Mouse (Mus musculus) liver, embryonic 13.5 days (tissue): ENCODE results near the gene Srl. TPM values are rescaled to one million over a fixed set of nuclear protein-coding genes. Genes with fewer than 3 reads are reported as not detected.

Source experiments
- ATAC-seq: fragments of 200-750 bp; cut with Nextera tagmentation; 2 replicates; pipeline ENCODE4 v1.8.0; 2017; ENCODE audit warnings: low read depth, mild to moderate bottlenecking, moderate number of reproducible peaks, moderate library complexity
- DNase-seq: peaks from one replicate; pipeline ENCODE4 v3.0.0; 2022
- H3K27ac ChIP-seq: fragments of 300-500 bp; sonication (generic); 2 replicates; pipeline ENCODE4 v1.5.1; 2015; ENCODE audit warnings: moderate library complexity, mild to moderate bottlenecking, inconsistent platforms
- H3K27me3 ChIP-seq: fragments of 300-500 bp; sonication (generic); 2 replicates; pipeline ENCODE4 v1.6.1; 2015; ENCODE audit warnings: mild to moderate bottlenecking, inconsistent platforms
- H3K36me3 ChIP-seq: fragments of 300-500 bp; sonication (generic); 2 replicates; pipeline ENCODE4 v1.6.1; 2015; ENCODE audit warnings: mild to moderate bottlenecking, inconsistent platforms
- H3K4me1 ChIP-seq: fragments of 300-500 bp; sonication (generic); replicated peaks from 2 replicates; pipeline ENCODE4 v1.6.1; 2015; ENCODE audit warnings: inconsistent platforms
- H3K4me2 ChIP-seq: fragments of 300-500 bp; sonication (generic); 2 replicates; pipeline ENCODE4 v1.6.1; 2015; ENCODE audit warnings: inconsistent platforms, mild to moderate bottlenecking, moderate library complexity
- H3K4me3 ChIP-seq: fragments of 300-500 bp; sonication (generic); replicated peaks from 2 replicates; pipeline ENCODE4 v1.5.1; 2015; ENCODE audit warnings: mild to moderate bottlenecking, inconsistent platforms
- H3K9ac ChIP-seq: fragments of 300-500 bp; sonication (generic); 2 replicates; pipeline ENCODE4 v1.6.1; 2015; ENCODE audit warnings: mild to moderate bottlenecking, inconsistent platforms
- H3K9me3 ChIP-seq: fragments of 300-500 bp; sonication (generic); replicated peaks from 2 replicates; pipeline ENCODE4 v1.6.1; 2016; ENCODE audit warnings: inconsistent platforms
- WGBS: fragments of 180-500 bp; shearing (Covaris S2); methylation state at CpG from one replicate; pipeline ENCODE4 v1.1.7; 2015; ENCODE audit not compliant: insufficient replicate concordance; 5-methylcytosine and 5-hydroxymethylcytosine counted together
- polyA plus RNA-seq: library from polyadenylated mRNA; unstranded; fragments of >200 nt; fragmentation: Nextera tagmentation; extraction: Ambion mirVana; gene quantifications from 2 replicates; pipeline ENCODE4 v1.2.1, GENCODE M21; 2015

Srl gene
- polyA plus RNA-seq, 1 experiment from 2014 or later, result 3.2 TPM

GRCm38 (mm10) chr16:4464529-4465089, 77.0 kb downstream of the Srl start:
- H3K27ac ChIP-seq, result no peak overlapping the region
- no peaks in the 10 kb centered on the region for H3K27me3 ChIP-seq
- H3K4me1 ChIP-seq, result peaks cover 9% of the 10 kb centered on the region; the same call in 1 of the 2 replicates
- H3K36me3 ChIP-seq, result no peaks in the 10 kb centered on the region
- H3K4me3 ChIP-seq, result no peak overlapping the region
- ATAC-seq, result no peak
- no peak overlapping the region for H3K9ac ChIP-seq
- no peak overlapping the region for H3K4me2 ChIP-seq
- no peak for DNase-seq
- 46% methylated on average over 9 of the region's 9 CpGs for WGBS
- no peaks in the 10 kb centered on the region for H3K9me3 ChIP-seq

GRCm38 (mm10) chr16:4457927-4458326, 83.7 kb downstream of the Srl start:
- H3K4me1 ChIP-seq, result no peaks in the 10 kb centered on the region
- H3K4me2 ChIP-seq, result no peak overlapping the region
- H3K4me3 ChIP-seq, result no peak overlapping the region
- DNase-seq, result no peak
- no peak overlapping the region for H3K9ac ChIP-seq
- ATAC-seq, result no peak
- H3K27ac ChIP-seq, result no peak overlapping the region
- no peaks in the 10 kb centered on the region for H3K36me3 ChIP-seq
- 56% methylated on average over 3 of the region's 3 CpGs for WGBS
- H3K9me3 ChIP-seq, result no peaks in the 10 kb centered on the region
- peaks cover 6% of the 10 kb centered on the region; the same call in 1 of the 2 replicates for H3K27me3 ChIP-seq

DNA sequence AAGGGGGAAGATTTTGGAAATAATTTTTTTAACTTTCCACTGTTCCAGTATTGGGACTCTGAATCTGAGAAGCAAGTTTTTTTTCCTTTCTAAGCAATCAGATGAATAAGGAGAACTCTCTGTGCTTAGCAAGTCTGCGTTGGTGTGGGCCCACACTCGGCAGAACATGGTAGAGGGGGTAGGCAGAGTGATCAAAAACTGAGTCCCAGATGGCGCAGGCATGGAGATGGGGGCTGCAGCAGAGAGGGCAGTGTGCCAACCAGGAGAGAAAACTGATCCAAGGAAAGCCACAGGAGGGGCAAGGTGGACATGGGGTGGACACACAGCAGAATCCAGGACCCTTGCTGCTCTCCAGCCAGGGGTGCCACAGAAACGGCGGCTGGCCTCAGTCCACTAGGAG, 85.2 kb downstream of the Srl start:
- H3K9me3 ChIP-seq, result no peaks in the 10 kb centered on the region
- no peak for DNase-seq
- H3K4me3 ChIP-seq, result no peak overlapping the region
- H3K9ac ChIP-seq, result no peak overlapping the region
- H3K4me2 ChIP-seq, result no peak overlapping the region
- peaks cover 6% of the 10 kb centered on the region; the same call in 1 of the 2 replicates for H3K27me3 ChIP-seq
- H3K27ac ChIP-seq, result no peak overlapping the region
- whole genome bisulfite sequencing, result 63% methylated on average over 5 of the region's 5 CpGs
- H3K36me3 ChIP-seq, result no peaks in the 10 kb centered on the region
- ATAC-seq, result no peak
- H3K4me1 ChIP-seq, result no peaks in the 10 kb centered on the region

DNA sequence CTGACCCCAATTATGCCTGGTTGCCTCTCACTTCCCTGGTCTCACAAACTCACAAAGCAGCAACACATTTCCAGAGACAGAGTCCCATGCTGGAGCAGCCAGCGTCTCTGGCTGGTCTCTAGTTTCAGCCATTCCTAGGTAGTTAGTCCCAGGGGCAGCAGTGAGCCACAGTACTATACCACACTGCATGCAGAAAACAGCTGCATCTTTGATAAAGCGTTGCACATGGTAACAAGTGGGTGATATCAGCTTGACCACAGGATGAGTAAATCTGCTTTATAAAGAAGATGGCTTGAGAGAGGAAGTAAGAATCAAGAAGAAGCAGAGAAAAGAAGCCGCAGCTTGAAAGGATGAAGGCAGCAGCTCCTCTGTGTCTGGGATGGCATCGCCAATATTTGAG, 85.9 kb downstream of the Srl start:
- WGBS, result 48% methylated on average over 4 of the region's 4 CpGs
- no peaks in the 10 kb centered on the region for H3K36me3 ChIP-seq

DNA sequence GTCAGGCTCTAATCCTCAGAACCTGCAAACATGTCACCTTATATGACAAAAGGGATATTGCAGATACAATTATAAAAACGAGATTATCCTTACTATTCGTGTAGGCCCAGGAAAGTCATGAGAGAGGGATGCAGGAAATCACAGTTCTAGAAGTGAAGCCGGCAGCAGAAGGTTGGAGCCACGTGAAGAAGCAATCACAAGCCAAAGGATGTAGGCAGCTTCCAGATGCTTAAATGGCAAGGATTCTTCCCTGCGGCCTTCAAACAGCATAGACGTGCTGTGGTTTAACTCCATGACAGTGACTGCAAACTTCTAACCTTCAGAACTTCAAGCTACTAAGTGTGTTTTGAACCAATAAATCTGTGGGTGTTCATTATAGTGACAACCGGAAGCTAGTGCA, 87.1 kb downstream of the Srl start:
- peaks cover 6% of the 10 kb centered on the region; the same call in 1 of the 2 replicates for H3K27me3 ChIP-seq
- H3K36me3 ChIP-seq, result no peaks in the 10 kb centered on the region
- no peak overlapping the region for H3K9ac ChIP-seq
- no peak overlapping the region for H3K4me2 ChIP-seq
- no peak overlapping the region for H3K4me3 ChIP-seq
- DNase-seq (no peak), ATAC-seq (no peak)
- WGBS, result 74% methylated on average over 7 of the region's 7 CpGs
- no peaks in the 10 kb centered on the region for H3K4me1 ChIP-seq
- no peak overlapping the region for H3K27ac ChIP-seq
- no peaks in the 10 kb centered on the region for H3K9me3 ChIP-seq

More for the DNA sequence above, 85.9 kb downstream of the Srl start:
- H3K4me1 ChIP-seq, result no peaks in the 10 kb centered on the region
- H3K27ac ChIP-seq, result no peak overlapping the region
- ATAC-seq (no peak), DNase-seq (no peak)
- no peak overlapping the region for H3K4me3 ChIP-seq
- H3K9me3 ChIP-seq, result no peaks in the 10 kb centered on the region
- no peak overlapping the region for H3K4me2 ChIP-seq
- H3K9ac ChIP-seq, result no peak overlapping the region
- peaks cover 6% of the 10 kb centered on the region; the same call in 1 of the 2 replicates for H3K27me3 ChIP-seq

GRCm38 (mm10) chr16:4449418-4449817, 92.2 kb downstream of the Srl start:
- ATAC-seq, result no peak
- WGBS, result 74% methylated on average over 6 of the region's 6 CpGs
- no peak overlapping the region for H3K9ac ChIP-seq

GRCm38 (mm10) chr16:4448235-4448634, 93.4 kb downstream of the Srl start:
- Histone ChIP-seq H3K27ac (no peak overlapping the region), H3K9ac (no peak overlapping the region), H3K27me3 (peaks cover 7% of the 10 kb centered on the region; the same call in 1 of the 2 replicates), H3K9me3 (no peaks in the 10 kb centered on the region), H3K4me2 (no peak overlapping the region), H3K4me3 (no peak overlapping the region), H3K36me3 (no peaks in the 10 kb centered on the region), H3K4me1 (peaks cover 11% of the 10 kb centered on the region)
- DNase-seq (no peak), ATAC-seq (no peak)
- WGBS, result 63% methylated on average over 9 of the region's 9 CpGs

More at GRCm38 (mm10) chr16:4449418-4449817, 92.2 kb downstream of the Srl start:
- H3K9me3 ChIP-seq, result no peaks in the 10 kb centered on the region
- peaks cover 7% of the 10 kb centered on the region; the same call in 1 of the 2 replicates for H3K27me3 ChIP-seq
- no peak overlapping the region for H3K27ac ChIP-seq
- no peak overlapping the region for H3K4me2 ChIP-seq
- H3K4me3 ChIP-seq, result no peak overlapping the region
- DNase-seq, result no peak
- peaks cover 11% of the 10 kb centered on the region for H3K4me1 ChIP-seq
- no peaks in the 10 kb centered on the region for H3K36me3 ChIP-seq

DNA sequence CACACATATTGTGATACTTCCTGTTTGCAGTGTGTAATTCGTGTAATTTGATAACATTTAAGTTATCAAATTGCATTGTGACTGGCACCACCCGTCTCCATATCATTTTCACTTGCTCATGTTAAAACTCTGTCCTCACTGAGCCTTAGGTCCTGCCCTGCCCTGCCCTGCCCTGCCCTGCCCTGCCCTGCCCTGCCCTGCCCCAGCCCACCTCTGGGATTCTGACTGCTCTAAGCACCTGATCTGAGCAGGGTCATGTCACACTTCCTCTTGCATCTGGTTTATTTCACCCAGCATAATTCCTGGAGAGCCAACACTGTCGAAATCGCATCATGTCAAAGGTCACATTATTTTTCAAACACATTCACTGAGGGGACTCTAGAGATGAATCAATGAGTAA, 95.2 kb downstream of the Srl start:
- Histone ChIP-seq H3K9ac (no peak overlapping the region), H3K27me3 (peaks cover 7% of the 10 kb centered on the region; the same call in 1 of the 2 replicates), H3K4me2 (no peak overlapping the region), H3K27ac (no peak overlapping the region), H3K4me3 (no peak overlapping the region), H3K36me3 (no peaks in the 10 kb centered on the region), H3K4me1 (peaks cover 11% of the 10 kb centered on the region), H3K9me3 (no peaks in the 10 kb centered on the region)
- ATAC-seq, result no peak
- WGBS, result 48% methylated on average over 4 of the region's 4 CpGs
- no peak for DNase-seq

- Histone ChIP-seq H3K27ac (no peak overlapping the region), H3K4me2 (no peak overlapping the region), H3K4me1 (peaks cover 11% of the 10 kb centered on the region), H3K27me3 (peaks cover 7% of the 10 kb centered on the region; the same call in 1 of the 2 replicates), H3K9me3 (no peaks in the 10 kb centered on the region), H3K9ac (no peak overlapping the region), H3K36me3 (no peaks in the 10 kb centered on the region), H3K4me3 (no peak overlapping the region)
- WGBS, result 57% methylated on average over 1 of the region's 1 CpGs
- ATAC-seq (no peak), DNase-seq (no peak)
These were observed 97.2 kb downstream of the Srl start for GRCm38 (mm10) chr16:4444378-4444777.

GRCm38 (mm10) chr16:4439302-4440066, 102.1 kb downstream of the Srl start:
- no peak for DNase-seq
- Histone ChIP-seq H3K4me3 (no peak overlapping the region), H3K36me3 (no peaks in the 10 kb centered on the region), H3K9ac (no peak overlapping the region), H3K27ac (no peak overlapping the region), H3K27me3 (no peaks in the 10 kb centered on the region), H3K9me3 (no peaks in the 10 kb centered on the region), H3K4me1 (no peaks in the 10 kb centered on the region), H3K4me2 (no peak overlapping the region)
- WGBS, result 63% methylated on average over 10 of the region's 10 CpGs
- no peak for ATAC-seq

DNA sequence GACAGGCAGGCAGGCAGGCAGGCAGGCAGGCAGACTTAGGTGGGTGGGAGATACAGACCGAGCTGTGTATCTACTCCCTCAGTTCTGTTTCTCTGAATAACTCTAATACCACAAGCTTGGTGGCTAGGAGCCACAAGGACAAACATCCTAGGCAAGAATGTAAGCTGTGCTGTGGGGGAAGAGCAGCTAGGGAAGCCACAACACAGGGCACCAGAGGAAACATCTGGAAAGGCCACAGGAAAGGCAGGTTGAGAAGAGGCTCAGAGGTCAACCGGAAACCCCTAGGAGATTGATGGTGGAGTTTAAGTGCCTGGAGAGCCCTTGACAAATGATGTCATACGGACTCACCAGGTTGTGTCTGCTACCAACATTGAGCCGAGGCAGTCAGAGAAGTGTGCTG, 104.9 kb downstream of the Srl start:
- DNase-seq (no peak), ATAC-seq (no peak)
- no peak overlapping the region for H3K27ac ChIP-seq
- H3K4me3 ChIP-seq, result no peak overlapping the region
- no peaks in the 10 kb centered on the region for H3K4me1 ChIP-seq
- no peaks in the 10 kb centered on the region for H3K27me3 ChIP-seq
- H3K36me3 ChIP-seq, result no peaks in the 10 kb centered on the region
- no peak overlapping the region for H3K9ac ChIP-seq
- H3K4me2 ChIP-seq, result no peak overlapping the region
- H3K9me3 ChIP-seq, result no peaks in the 10 kb centered on the region
- WGBS, result 21% methylated on average over 4 of the region's 4 CpGs

- Histone ChIP-seq H3K27ac (no peak overlapping the region), H3K4me2 (no peak overlapping the region), H3K9ac (no peak overlapping the region), H3K36me3 (no peaks in the 10 kb centered on the region), H3K4me3 (no peak overlapping the region), H3K27me3 (no peaks in the 10 kb centered on the region), H3K4me1 (no peaks in the 10 kb centered on the region), H3K9me3 (no peaks in the 10 kb centered on the region)
- ATAC-seq, result no peak
- 84% methylated on average over 2 of the region's 2 CpGs for whole genome bisulfite sequencing
- no peak for DNase-seq
These were observed 106.2 kb downstream of the Srl start for GRCm38 (mm10) chr16:4435371-4435770.
